Mouse (Mus musculus) thymus, adult 2 months (tissue): Measurements from ENCODE around the gene Map3k20.

Source experiments
- CTCF ChIP-seq: fragments of 200-500 bp; IDR thresholded peaks from 2 replicates; pipeline ENCODE4 v1.5.1; 2012; ENCODE audit warnings: mild to moderate bottlenecking, control low read depth, low read length, moderate library complexity, borderline replicate concordance; ENCODE audit not compliant: control insufficient read depth, poor library complexity, insufficient read depth; ENCODE audit errors: extremely low read depth
- POLR2A ChIP-seq: fragments of 200-500 bp; IDR thresholded peaks from 2 replicates; pipeline ENCODE4 v1.6.1; 2012; ENCODE audit warnings: mild to moderate bottlenecking, low read length, control low read depth, moderate library complexity; ENCODE audit not compliant: control insufficient read depth, poor library complexity, insufficient read depth; ENCODE audit errors: extremely low read depth

- no peak for TF ChIP-seq CTCF
- no peak for TF ChIP-seq POLR2A
Observed at GRCm38 (mm10) chr2:72247819-72248218, 37.6 kb upstream of the Map3k20 start.
